Mouse (Mus musculus) forebrain, embryonic 13.5 days (tissue): Measurements from ENCODE around the gene Pm20d2. TPM values are rescaled to one million over a fixed set of nuclear protein-coding genes. Genes with fewer than 3 reads are reported as not detected.

Source experiments
- polyA plus RNA-seq: library from polyadenylated mRNA; unstranded; fragments of >200 nt; fragmentation: Nextera tagmentation; extraction: Ambion mirVana; gene quantifications from 2 replicates; pipeline ENCODE4 v1.2.1, GENCODE M21; 2015

Pm20d2 gene
- polyA plus RNA-seq, 1 experiment from 2014 or later, result 2.1 TPM

Other genes with a start within 250 kb of the Pm20d2 start
- 25.4 and 27.5 TPM in 2 replicates for gene Ankrd6, start 238.9 kb downstream of the Pm20d2 start, polyA plus RNA-seq
- 22.7 and 23.9 TPM in 2 replicates for gene Rragd, start 206.7 kb downstream of the Pm20d2 start, polyA plus RNA-seq
- 46.5 and 47.2 TPM in 2 replicates for gene Ube2j1, start 158.3 kb downstream of the Pm20d2 start, polyA plus RNA-seq
- 0.48 and 0.69 TPM in 2 replicates for gene Gabrr2, start 126.7 kb downstream of the Pm20d2 start, polyA plus RNA-seq
- not detected in 2 replicates for gene Gabrr1, start 57.2 kb downstream of the Pm20d2 start, polyA plus RNA-seq
- 13.2 and 18.8 TPM in 2 replicates for gene Srsf12, start 19.3 kb upstream of the Pm20d2 start, polyA plus RNA-seq
- gene Pnrc1, start 100.4 kb upstream of the Pm20d2 start, polyA plus RNA-seq, result 76.4 and 85.7 TPM in 2 replicates
- 35.1 and 36.6 TPM in 2 replicates for gene Rngtt, start 120.6 kb upstream of the Pm20d2 start, polyA plus RNA-seq